In the genomic region with DNA sequence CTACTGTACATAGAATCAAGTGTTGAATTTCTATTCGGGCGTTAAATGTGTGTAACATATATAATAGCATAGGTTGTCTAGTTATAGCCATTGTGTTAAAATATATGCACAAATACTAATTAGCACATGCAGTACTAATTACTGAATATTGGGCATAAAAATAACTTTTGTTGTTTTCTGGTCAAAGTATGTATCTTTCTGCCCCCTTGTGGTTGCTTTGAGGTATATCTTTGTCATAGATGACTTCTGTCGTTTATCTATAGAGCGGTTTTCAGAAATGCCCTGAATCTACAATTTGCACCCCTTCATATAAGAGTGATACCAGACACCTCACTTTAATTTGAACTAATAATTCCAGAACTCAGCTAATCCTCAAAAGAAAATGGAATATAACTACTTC, we compare ENCODE assay signal across 9 mouse cellular contexts.
DNase-seq lines count a peak whose midpoint lies in the region; ATAC-seq and TF ChIP-seq lines count a peak whose summit lies in the region.
"Had no signal": no experiment of that assay in that cellular context is flagged by ENCODE, and none has a peak within 500 bp of the region (broad histone marks: within the 10 kb centered on the region; RNA-seq: fewer than 3 reads in every experiment).

No protein-coding gene starts in this region.

- H3K4me3 ChIP-seq in heart, adult 2 months, result no peak overlapping the region
- no peak overlapping the region for H3K4me3 ChIP-seq in lung, postnatal 0 days (ENCODE audit: low read depth, low read length)
- no peak overlapping the region for H3K4me3 ChIP-seq in myocyte
- H3K4me3 ChIP-seq: hindbrain, embryonic 15.5 days had no signal

- no peak overlapping the region for H3ac ChIP-seq in myocyte (ENCODE audit: control insufficient read depth, insufficient read length)

- no peak for TF ChIP-seq POLR2A in heart, adult 2 months (IDR thresholded peaks at IDR 0.05; ENCODE audit: insufficient read depth, low read depth, low read length)
- no peak for TF ChIP-seq POLR2A in myocyte (IDR thresholded peaks at IDR 0.05; ENCODE audit: insufficient read length, low read depth)

- no peaks in the 10 kb centered on the region for H3K27me3 ChIP-seq in heart, adult 2 months (ENCODE audit: control insufficient read depth, insufficient read depth, low read length)
- H3K27me3 ChIP-seq in lung, postnatal 0 days (replicated peaks; ENCODE audit: insufficient read depth, low read length), result no peaks in the 10 kb centered on the region
- no peaks in the 10 kb centered on the region for H3K27me3 ChIP-seq in myocyte (ENCODE audit: control insufficient read depth, insufficient read depth, insufficient read length)
- H3K27me3 ChIP-seq: hindbrain, embryonic 15.5 days had no signal

- no peak overlapping the region for H3K4me2 ChIP-seq in lung, postnatal 0 days (replicated peaks; ENCODE audit: low read depth, low read length)
- H3K4me2 ChIP-seq in myocyte (ENCODE audit: low read depth), result peak overlapping the region; percentile 24
- H3K4me2 ChIP-seq: hindbrain, embryonic 15.5 days had no signal

- DNase-seq in heart, adult 2 months, result no peak
- DNase-seq in heart, postnatal 36 days, result no peak
- DNase-seq in lung, postnatal 0 days (ENCODE audit: low spot score), result peak; percentile 67
- DNase-seq in lung, adult 18-20 months, result no peak
- peak; percentile 28 for DNase-seq in R1 (ENCODE audit: low read depth, low spot score)
- no peak for DNase-seq in adrenal gland, postnatal 14 days
- no peak for DNase-seq in ovary, postnatal 36 days (ENCODE audit: low spot score)

- peak; percentile 83 for TF ChIP-seq CTCF in heart, adult 2 months (IDR thresholded peaks at IDR 0.05)
- TF ChIP-seq CTCF in lung, postnatal 0 days (IDR thresholded peaks at IDR 0.05), result peak; percentile 63

- intact Hi-C loops in heart, adult 2 months (cut with DNase I), result loop anchor here (5.0 to 10.0 kb wide), 4 partner anchors 592 to 1714 kb away; no protein-coding TSS in a partner anchor
- intact Hi-C loops in heart, postnatal 36 days (cut with DNase I), result loop anchor here (10.0 kb wide), 3 partner anchors 582 to 1872 kb away; a partner anchor contains a TSS

- H3K9me3 ChIP-seq in lung, postnatal 0 days (ENCODE audit: low read length), result no peaks in the 10 kb centered on the region
- H3K9me3 ChIP-seq: hindbrain, embryonic 15.5 days had no signal

- no peak for ATAC-seq in lung, postnatal 0 days

- H3K27ac ChIP-seq in heart, adult 2 months, result no peak overlapping the region
- no peak overlapping the region for H3K27ac ChIP-seq in lung, postnatal 0 days (ENCODE audit: low read length)
- H3K27ac ChIP-seq: hindbrain, embryonic 15.5 days had no signal

- peaks cover 4% of the 10 kb centered on the region; the same call in 1 of the 2 replicates for H3K4me1 ChIP-seq in heart, adult 2 months (ENCODE audit: control insufficient read depth, insufficient read depth, low read length)
- H3K4me1 ChIP-seq in lung, postnatal 0 days (ENCODE audit: insufficient read depth, low read depth, low read length), result no peaks in the 10 kb centered on the region

- 71% methylated on average over 4 of the region's 4 CpGs for WGBS in heart, adult 2 months
- 67% methylated on average over 4 of the region's 4 CpGs for WGBS in lung, postnatal 0 days

- TF ChIP-seq EP300 in heart, adult 2 months (IDR thresholded peaks at IDR 0.05; ENCODE audit: insufficient read depth, low read depth, low read length), result no peak
- no peak for TF ChIP-seq EP300 in lung, postnatal 0 days (IDR thresholded peaks at IDR 0.05)

- H3K79me2 ChIP-seq in heart, adult 2 months (replicated peaks; ENCODE audit: control insufficient read depth, insufficient read depth, low read length), result peaks cover 1% of the 10 kb centered on the region; the same call in 1 of the 2 replicates
- H3K79me2 ChIP-seq in myocyte (ENCODE audit: control insufficient read depth, insufficient read depth), result no peaks in the 10 kb centered on the region

- H3K36me3 ChIP-seq in heart, adult 2 months (ENCODE audit: control insufficient read depth, insufficient read depth, low read length), result peaks cover 9% of the 10 kb centered on the region
- no peaks in the 10 kb centered on the region for H3K36me3 ChIP-seq in lung, postnatal 0 days (ENCODE audit: insufficient read depth, low read length)
- no peaks in the 10 kb centered on the region for H3K36me3 ChIP-seq in myocyte (ENCODE audit: control insufficient read depth, insufficient read depth)
- H3K36me3 ChIP-seq: hindbrain, embryonic 15.5 days had no signal

- no peak overlapping the region for H3K9ac ChIP-seq in heart, adult 2 months (ENCODE audit: low read depth, low read length)
- no peak overlapping the region for H3K9ac ChIP-seq in lung, postnatal 0 days (replicated peaks; ENCODE audit: low read depth)
- H3K9ac ChIP-seq: hindbrain, embryonic 15.5 days had no signal

TF ChIP-seq in myocyte, 11 proteins besides CTCF, POLR2A, EP300 and RAD21:
- TF ChIP-seq MAX (IDR thresholded peaks at IDR 0.05; ENCODE audit: low read depth) (no peak), MYOG (IDR thresholded peaks at IDR 0.05; ENCODE audit: control insufficient read depth in 1 of 3, insufficient read depth in 1 of 3, insufficient read length in 2 of 3, low read depth in 2 of 3) (no peak), CEBPB (IDR thresholded peaks at IDR 0.05; ENCODE audit: insufficient read depth, poor library complexity, severe bottlenecking) (no peak), POLR2AphosphoS2 (IDR thresholded peaks at IDR 0.05; ENCODE audit: insufficient read length, low read depth) (no peak), REST (IDR thresholded peaks at IDR 0.05; ENCODE audit: insufficient read depth, insufficient read length) (no peak), E2F4 (IDR thresholded peaks at IDR 0.05; ENCODE audit: insufficient read depth) (no peak), SRF (IDR thresholded peaks at IDR 0.05; ENCODE audit: control insufficient read depth, insufficient read length, low read depth) (no peak), TCF12 (IDR thresholded peaks at IDR 0.05; ENCODE audit: insufficient read depth, poor library complexity, severe bottlenecking) (no peak), TCF3 (IDR thresholded peaks at IDR 0.05; ENCODE audit: insufficient read length, low read depth) (no peak), MYOD1 (IDR thresholded peaks at IDR 0.05; ENCODE audit: control insufficient read depth in 1 of 3, insufficient read length in 2 of 3, low read depth in 2 of 3) (no peak), USF1 (IDR thresholded peaks at IDR 0.05; ENCODE audit: low read depth) (no peak)

Comparison
In these comparisons a context has a peak if more than half of its experiments do, and no peak if none do; other contexts are left out.
1. DNase-seq: peak in lung, postnatal 0 days (single experiment) and R1 (single experiment); none in heart, adult 2 months (0 of 2), heart, postnatal 36 days (0 of 2), lung, adult 18-20 months (0 of 2), adrenal gland, postnatal 14 days (single experiment) and ovary, postnatal 36 days (single experiment).